Mouse (Mus musculus): ENCODE results near the gene Gal. TPM values are rescaled to one million over a fixed set of nuclear protein-coding genes. Genes with fewer than 3 reads are reported as not detected.
A peak's percentile ranks its signal among the peaks of the same experiment; 100 is the strongest.

The Gal gene
- polyA plus RNA-seq, 1 experiment from 2014 or later, result 38.7 TPM

DNA sequence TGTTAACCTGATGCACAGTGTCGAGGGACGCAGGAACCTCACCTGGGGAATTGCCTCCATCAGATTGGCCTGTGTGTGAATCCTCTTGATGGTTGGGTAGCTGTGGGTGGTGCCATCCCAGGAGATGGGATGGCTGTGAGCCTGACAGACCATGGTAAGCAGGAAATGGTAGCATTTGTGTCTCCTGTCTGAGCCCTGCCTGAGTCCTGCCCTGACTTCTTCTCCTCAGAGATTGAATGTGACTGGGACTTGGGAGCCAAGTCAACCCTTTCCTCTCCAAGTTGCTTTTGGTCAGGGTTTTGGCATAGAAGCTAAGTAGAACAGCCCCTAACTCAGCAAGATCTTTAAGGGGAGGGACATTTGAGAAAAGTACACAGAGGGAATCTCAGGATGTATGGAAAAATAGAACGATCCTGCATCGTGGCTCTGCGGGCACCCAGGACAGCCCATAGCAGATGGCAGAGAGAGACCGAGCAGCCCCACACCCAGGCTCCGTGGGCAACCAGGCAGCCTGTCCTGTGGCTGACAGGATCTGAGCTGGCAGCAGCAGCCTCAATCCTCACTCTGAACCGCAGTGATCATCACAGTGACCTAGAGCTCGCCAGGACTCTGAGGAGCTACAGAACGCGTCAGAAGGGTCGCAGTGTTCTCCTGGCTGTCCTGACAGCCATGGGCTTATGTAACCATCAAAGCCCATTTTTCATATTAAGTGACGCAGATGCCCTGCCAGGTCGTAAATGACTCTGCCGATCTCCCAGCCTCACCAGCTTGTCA, 13.9 kb upstream of the Gal start:
- H3K27ac ChIP-seq (ENCODE audit: low read depth, low read length), result no peak overlapping the region
- WGBS, result 82% methylated on average over 15 of the region's 15 CpGs

DNA sequence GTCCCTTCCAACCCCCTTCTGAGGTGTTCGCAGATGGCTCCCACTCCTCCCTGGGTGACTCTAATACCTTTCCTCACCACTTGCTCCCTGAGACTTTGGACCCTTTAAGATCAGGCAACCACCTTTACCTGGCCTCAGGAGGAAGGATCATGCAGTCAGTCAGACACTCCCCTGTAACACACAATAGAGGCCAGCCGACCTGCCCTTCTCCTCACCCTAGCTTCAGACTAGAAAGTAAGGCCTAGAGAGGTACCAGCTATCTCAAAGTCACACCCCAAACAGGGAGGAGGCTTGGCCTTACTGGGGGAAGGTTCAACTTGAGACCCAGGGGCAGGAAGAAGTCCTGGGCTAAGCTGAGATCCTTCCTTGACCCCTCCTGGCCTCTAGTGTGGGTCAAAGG, 9.9 kb upstream of the Gal start:
- Histone ChIP-seq H3K27me3 (replicated peaks; ENCODE audit: control insufficient read depth, insufficient read depth, low read length) (no peaks in the 10 kb centered on the region), H3K27ac (ENCODE audit: low read depth, low read length) (peak overlapping the region; percentile 41), H3K9me3 (ENCODE audit: control insufficient read depth) (no peaks in the 10 kb centered on the region), H3K4me1 (replicated peaks; ENCODE audit: control insufficient read depth, insufficient read depth, low read length) (no peaks in the 10 kb centered on the region; the same call in 1 of the 2 replicates), H3K4me2 (replicated peaks; ENCODE audit: low read depth) (peak overlapping the region; percentile 24; the same call in 1 of the 2 replicates), H3K36me3 (ENCODE audit: control insufficient read depth, insufficient read depth) (no peaks in the 10 kb centered on the region), H3K9ac (ENCODE audit: low read depth, low read length) (no peak overlapping the region), H3K4me3 (ENCODE audit: low read depth, low read length) (no peak overlapping the region)
- 34% methylated on average over 2 of the region's 2 CpGs for WGBS
- TF ChIP-seq CTCF (IDR thresholded peaks at IDR 0.05; ENCODE audit: low read depth), result no peak
- peak; percentile 90 for ATAC-seq

More for the DNA sequence above, 13.9 kb upstream of the Gal start:
- no peaks in the 10 kb centered on the region for H3K36me3 ChIP-seq (ENCODE audit: control insufficient read depth, insufficient read depth)
- H3K4me3 ChIP-seq (ENCODE audit: low read depth, low read length), result no peak overlapping the region
- no peaks in the 10 kb centered on the region; the same call in 1 of the 2 replicates for H3K4me1 ChIP-seq (replicated peaks; ENCODE audit: control insufficient read depth, insufficient read depth, low read length)
- no peak overlapping the region for H3K9ac ChIP-seq (ENCODE audit: low read depth, low read length)
- no peak for ATAC-seq
- no peaks in the 10 kb centered on the region for H3K9me3 ChIP-seq (ENCODE audit: control insufficient read depth)
- no peak for TF ChIP-seq CTCF (IDR thresholded peaks at IDR 0.05; ENCODE audit: low read depth)
- H3K4me2 ChIP-seq (replicated peaks; ENCODE audit: low read depth), result no peak overlapping the region
- H3K27me3 ChIP-seq (replicated peaks; ENCODE audit: control insufficient read depth, insufficient read depth, low read length), result no peaks in the 10 kb centered on the region

- H3K4me3 ChIP-seq (ENCODE audit: low read depth, low read length), result no peak overlapping the region
- no peak overlapping the region for H3K9ac ChIP-seq (ENCODE audit: low read depth, low read length)
- H3K36me3 ChIP-seq (ENCODE audit: control insufficient read depth, insufficient read depth), result no peaks in the 10 kb centered on the region
- H3K27me3 ChIP-seq (replicated peaks; ENCODE audit: control insufficient read depth, insufficient read depth, low read length), result no peaks in the 10 kb centered on the region
- no peak for ATAC-seq
- H3K4me2 ChIP-seq (replicated peaks; ENCODE audit: low read depth), result no peak overlapping the region
- 59% methylated on average over 4 of the region's 4 CpGs for WGBS
- no peak overlapping the region for H3K27ac ChIP-seq (ENCODE audit: low read depth, low read length)
- no peak for TF ChIP-seq CTCF (IDR thresholded peaks at IDR 0.05; ENCODE audit: low read depth)
- no peaks in the 10 kb centered on the region; the same call in 1 of the 2 replicates for H3K4me1 ChIP-seq (replicated peaks; ENCODE audit: control insufficient read depth, insufficient read depth, low read length)
- no peaks in the 10 kb centered on the region for H3K9me3 ChIP-seq (ENCODE audit: control insufficient read depth)
These were observed 8.6 kb upstream of the Gal start for GRCm38 (mm10) chr19:3422981-3423380.

GRCm38 (mm10) chr19:3422488-3422887, 8.1 kb upstream of the Gal start:
- no peak for TF ChIP-seq CTCF (IDR thresholded peaks at IDR 0.05; ENCODE audit: low read depth)
- Histone ChIP-seq H3K36me3 (ENCODE audit: control insufficient read depth, insufficient read depth) (no peaks in the 10 kb centered on the region), H3K9ac (ENCODE audit: low read depth, low read length) (no peak overlapping the region), H3K9me3 (ENCODE audit: control insufficient read depth) (no peaks in the 10 kb centered on the region), H3K4me3 (ENCODE audit: low read depth, low read length) (no peak overlapping the region), H3K27me3 (replicated peaks; ENCODE audit: control insufficient read depth, insufficient read depth, low read length) (no peaks in the 10 kb centered on the region), H3K4me2 (replicated peaks; ENCODE audit: low read depth) (no peak overlapping the region), H3K27ac (ENCODE audit: low read depth, low read length) (no peak overlapping the region), H3K4me1 (replicated peaks; ENCODE audit: control insufficient read depth, insufficient read depth, low read length) (no peaks in the 10 kb centered on the region; the same call in 1 of the 2 replicates)
- no peak for ATAC-seq
- 69% methylated on average over 6 of the region's 6 CpGs for WGBS

DNA sequence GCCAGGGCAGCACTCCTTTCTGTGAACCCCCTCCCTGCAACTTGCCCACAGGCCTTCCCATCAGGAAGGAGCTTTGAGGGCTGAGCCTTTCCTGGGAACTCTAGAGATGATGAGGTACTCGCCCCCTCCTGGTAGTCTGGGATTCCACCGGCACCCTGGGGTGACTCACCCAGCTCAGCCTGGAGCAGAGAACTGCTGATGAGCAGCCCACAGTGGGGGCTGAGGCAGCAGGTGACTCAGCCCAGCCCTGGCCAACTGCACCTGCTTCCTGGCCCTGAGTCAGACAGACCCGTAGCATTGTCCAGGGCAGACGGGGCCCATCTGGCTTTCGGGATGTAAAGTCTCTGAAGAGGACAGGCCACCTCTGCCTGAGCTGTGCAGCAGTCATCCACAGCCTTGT, 4.9 kb upstream of the Gal start:
- ATAC-seq, result no peak
- 32% methylated on average over 5 of the region's 5 CpGs for WGBS

DNA sequence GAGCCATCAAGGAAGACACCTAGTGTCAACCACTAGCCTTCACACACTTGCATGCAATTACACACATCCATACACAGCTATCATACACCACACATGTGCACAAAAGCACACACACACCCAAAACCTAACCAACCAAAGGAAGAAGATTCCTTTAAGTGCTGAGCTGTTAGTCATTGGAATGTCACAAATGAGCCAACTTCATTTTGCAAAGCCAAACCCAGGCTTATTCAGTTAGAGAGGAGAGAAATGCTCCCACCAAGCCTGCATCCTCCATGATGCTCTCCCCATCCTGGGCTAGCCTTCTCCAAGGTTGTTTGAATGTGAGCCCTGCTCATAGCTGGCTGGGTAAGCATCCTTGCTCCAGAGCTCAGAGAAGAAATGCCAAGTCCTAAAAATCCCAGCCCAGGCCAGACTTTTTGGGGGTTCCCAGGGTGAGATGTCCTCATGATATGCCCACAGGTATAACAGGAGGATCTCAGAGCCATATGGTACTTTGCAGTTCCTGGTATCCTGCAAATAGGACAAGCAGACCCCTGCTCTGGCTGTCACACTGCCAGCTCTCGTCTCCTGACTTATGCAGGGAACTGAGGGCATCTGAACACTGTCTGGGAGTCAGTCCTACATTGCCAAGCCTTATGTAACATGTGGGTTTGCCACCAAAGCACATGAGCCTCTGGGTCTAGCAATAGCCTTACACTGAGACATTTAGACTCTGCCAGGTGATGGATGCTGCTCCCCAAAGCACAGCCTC, 8.6 kb downstream of the Gal start:
- Histone ChIP-seq H3K4me1 (replicated peaks; ENCODE audit: control insufficient read depth, insufficient read depth, low read length) (no peaks in the 10 kb centered on the region), H3K9me3 (ENCODE audit: control insufficient read depth) (no peaks in the 10 kb centered on the region), H3K27me3 (replicated peaks; ENCODE audit: control insufficient read depth, insufficient read depth, low read length) (no peaks in the 10 kb centered on the region), H3K4me3 (ENCODE audit: low read depth, low read length) (no peak overlapping the region), H3K4me2 (replicated peaks; ENCODE audit: low read depth) (no peak overlapping the region), H3K27ac (ENCODE audit: low read depth, low read length) (no peak overlapping the region), H3K36me3 (ENCODE audit: control insufficient read depth, insufficient read depth) (no peaks in the 10 kb centered on the region), H3K9ac (ENCODE audit: low read depth, low read length) (no peak overlapping the region)
- WGBS, result 53% methylated on average over 1 of the region's 1 CpGs
- ATAC-seq, result no peak
- TF ChIP-seq CTCF (IDR thresholded peaks at IDR 0.05; ENCODE audit: low read depth), result no peak

More for the DNA sequence above, 4.9 kb upstream of the Gal start:
- Histone ChIP-seq H3K27me3 (replicated peaks; ENCODE audit: control insufficient read depth, insufficient read depth, low read length) (peaks cover 9% of the 10 kb centered on the region; the same call in 1 of the 2 replicates), H3K4me2 (replicated peaks; ENCODE audit: low read depth) (no peak overlapping the region), H3K4me1 (replicated peaks; ENCODE audit: control insufficient read depth, insufficient read depth, low read length) (no peaks in the 10 kb centered on the region; the same call in 1 of the 2 replicates), H3K36me3 (ENCODE audit: control insufficient read depth, insufficient read depth) (no peaks in the 10 kb centered on the region), H3K9me3 (ENCODE audit: control insufficient read depth) (no peaks in the 10 kb centered on the region), H3K27ac (ENCODE audit: low read depth, low read length) (no peak overlapping the region), H3K4me3 (ENCODE audit: low read depth, low read length) (no peak overlapping the region), H3K9ac (ENCODE audit: low read depth, low read length) (no peak overlapping the region)
- peak; percentile 31 for TF ChIP-seq CTCF (IDR thresholded peaks at IDR 0.05; ENCODE audit: low read depth)
